Mouse (Mus musculus): ENCODE results near the gene Nrd1. TPM values are rescaled to one million over a fixed set of nuclear protein-coding genes. Genes with fewer than 3 reads are reported as not detected.

Gene Nrd1
- total and polyA plus RNA-seq, 3 experiments = 24.2 to 883 (median 72.7) TPM

- Histone ChIP-seq H3K36me3 (ENCODE audit: control insufficient read depth in 1 of 2, insufficient read depth in 2 of 2, low read length in 2 of 2) (peaks cover 0 to 30% of the 10 kb centered on the region in 2 experiments; a peak in 2 of 4 replicates), H3K27ac (ENCODE audit: control insufficient read depth, low read depth, low read length) (no peak overlapping the region), H3K9ac (ENCODE audit: control insufficient read depth, low read depth, low read length, poor library complexity, severe bottlenecking) (no peak overlapping the region), H3K27me3 (ENCODE audit: control insufficient read depth in 1 of 2, insufficient read depth in 2 of 2, low read length in 2 of 2) (no peaks in the 10 kb centered on the region), H3K9me3 (replicated peaks; ENCODE audit: insufficient read depth, low read length) (no peaks in the 10 kb centered on the region), H3K79me2 (ENCODE audit: control insufficient read depth, insufficient read depth, low read length, poor library complexity) (no peaks in the 10 kb centered on the region), H3K4me3 (ENCODE audit: control insufficient read depth in 1 of 2, insufficient read depth in 1 of 2, low read depth in 2 of 2, low read length in 2 of 2) (no peak overlapping the region), H3K4me1 (ENCODE audit: control insufficient read depth in 1 of 2, insufficient read depth in 2 of 2, low read length in 2 of 2) (no peaks in the 10 kb centered on the region)
- no peak for DNase-seq (ENCODE audit: low read depth, low spot score)
- TF ChIP-seq TBP (IDR thresholded peaks at IDR 0.05; ENCODE audit: low read depth, low read length) = no peak
- no peak for TF ChIP-seq KAT2A (conservative IDR thresholded peaks at IDR 0.05; ENCODE audit: low read depth, low read length)
- no peak for TF ChIP-seq ZC3H11A (IDR thresholded peaks at IDR 0.05; ENCODE audit: low read depth, low read length)
- no peak for TF ChIP-seq GATA1 (IDR thresholded peaks at IDR 0.05; ENCODE audit: low read depth, low read length)
- TF ChIP-seq ETS1 (IDR thresholded peaks at IDR 0.05; ENCODE audit: low read depth, low read length) = no peak
- no peak for TF ChIP-seq SMC3 (IDR thresholded peaks at IDR 0.05; ENCODE audit: low read depth, low read length)
- no peak for TF ChIP-seq MYB (IDR thresholded peaks at IDR 0.05; ENCODE audit: low read depth, low read length)
- no peak for TF ChIP-seq HCFC1 (IDR thresholded peaks at IDR 0.05; ENCODE audit: low read depth, low read length)
- no peak for TF ChIP-seq POLR2AphosphoS5 (IDR thresholded peaks at IDR 0.05; ENCODE audit: borderline replicate concordance, low read depth, low read length)
- no peak for TF ChIP-seq MYC (IDR thresholded peaks at IDR 0.05; ENCODE audit: low read depth, low read length)
- no peak for TF ChIP-seq RCOR1 (IDR thresholded peaks at IDR 0.05; ENCODE audit: low read depth, low read length)
- no peak for TF ChIP-seq SIN3A (IDR thresholded peaks at IDR 0.05; ENCODE audit: low read length)
- TF ChIP-seq NELFE (IDR thresholded peaks at IDR 0.05; ENCODE audit: low read depth, low read length) = no peak
These were observed 51.8 kb downstream of the Nrd1 start for GRCm38 (mm10) chr4:109052282-109052681.

GRCm38 (mm10) chr4:109054003-109054402 lies 53.5 kb downstream of the Nrd1 start:
- no peaks in the 10 kb centered on the region for H3K79me2 ChIP-seq (ENCODE audit: control insufficient read depth, insufficient read depth, low read length, poor library complexity)
- TF ChIP-seq ETS1 (IDR thresholded peaks at IDR 0.05; ENCODE audit: low read depth, low read length) (no peak), ELF1 (IDR thresholded peaks at IDR 0.05; ENCODE audit: low read depth, low read length) (no peak)
- H3K27me3 ChIP-seq (ENCODE audit: control insufficient read depth in 1 of 2, insufficient read depth in 2 of 2, low read length in 2 of 2) = no peaks in the 10 kb centered on the region
- DNase-seq (ENCODE audit: low read depth, low spot score) = no peak
- no peaks in the 10 kb centered on the region for H3K4me1 ChIP-seq (ENCODE audit: control insufficient read depth in 1 of 2, insufficient read depth in 2 of 2, low read length in 2 of 2)
- H3K36me3 ChIP-seq (ENCODE audit: control insufficient read depth in 1 of 2, insufficient read depth in 2 of 2, low read length in 2 of 2) = peaks cover 0 to 25% of the 10 kb centered on the region in 2 experiments; a peak in 2 of 4 replicates
- no peak overlapping the region for H3K9ac ChIP-seq (ENCODE audit: control insufficient read depth, low read depth, low read length, poor library complexity, severe bottlenecking)
- H3K27ac ChIP-seq (ENCODE audit: control insufficient read depth, low read depth, low read length) = no peak overlapping the region
- H3K4me3 ChIP-seq (ENCODE audit: control insufficient read depth in 1 of 2, insufficient read depth in 1 of 2, low read depth in 2 of 2, low read length in 2 of 2) = no peak overlapping the region
- H3K9me3 ChIP-seq (replicated peaks; ENCODE audit: insufficient read depth, low read length) = no peaks in the 10 kb centered on the region

DNA sequence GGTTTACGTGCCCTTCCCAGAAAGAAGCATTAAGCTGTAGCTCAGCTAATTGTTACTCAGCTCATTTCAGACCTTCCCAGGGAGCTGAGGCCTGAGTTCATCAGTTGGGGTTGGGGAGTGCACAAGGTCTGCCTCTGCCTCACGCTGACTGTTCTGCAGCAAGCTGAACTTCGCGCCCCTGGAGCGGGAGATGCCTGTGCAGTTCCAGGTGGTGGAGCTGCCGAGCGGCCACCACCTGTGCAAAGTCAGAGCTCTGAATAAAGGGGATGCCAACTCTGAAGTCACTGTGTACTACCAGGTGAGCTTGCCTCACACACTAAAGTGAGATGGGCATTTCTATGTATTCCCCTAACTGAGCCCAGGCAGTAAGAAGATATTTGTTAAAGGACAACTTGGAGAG lies 55.9 kb downstream of the Nrd1 start:
- no peak for DNase-seq (ENCODE audit: low read depth, low spot score)
- H3K27ac ChIP-seq (ENCODE audit: control insufficient read depth, low read depth, low read length) = no peak overlapping the region
- no peak overlapping the region for H3K9ac ChIP-seq (ENCODE audit: control insufficient read depth, low read depth, low read length, poor library complexity, severe bottlenecking)
- no peaks in the 10 kb centered on the region for H3K79me2 ChIP-seq (ENCODE audit: control insufficient read depth, insufficient read depth, low read length, poor library complexity)
- TF ChIP-seq CHD1 (IDR thresholded peaks at IDR 0.05; ENCODE audit: low read depth, low read length) (no peak), SIN3A (IDR thresholded peaks at IDR 0.05; ENCODE audit: low read length) (no peak), ZNF384 (IDR thresholded peaks at IDR 0.05; ENCODE audit: low read depth, low read length) (no peak), POLR2AphosphoS5 (IDR thresholded peaks at IDR 0.05; ENCODE audit: borderline replicate concordance, low read depth, low read length) (no peak), EP300 (IDR thresholded peaks at IDR 0.05; ENCODE audit: low read depth in 1 of 2, low read length in 2 of 2) (no peak), NELFE (IDR thresholded peaks at IDR 0.05; ENCODE audit: low read depth, low read length) (no peak), GABPA (IDR thresholded peaks at IDR 0.05; ENCODE audit: low read depth, low read length) (no peak), NRF1 (IDR thresholded peaks at IDR 0.05; ENCODE audit: insufficient read depth, low read depth, low read length, poor library complexity, severe bottlenecking) (no peak), POLR2AphosphoS2 (IDR thresholded peaks at IDR 0.05; ENCODE audit: low read length) (no peak), TBP (IDR thresholded peaks at IDR 0.05; ENCODE audit: low read depth, low read length) (no peak), TCF12 (IDR thresholded peaks at IDR 0.05; ENCODE audit: low read depth, low read length) (no peak), ELF1 (IDR thresholded peaks at IDR 0.05; ENCODE audit: low read depth, low read length) (no peak), JUND (IDR thresholded peaks at IDR 0.05; ENCODE audit: low read depth, low read length) (no peak), MAX (IDR thresholded peaks at IDR 0.05; ENCODE audit: low read length) (no peak), CTCF (IDR thresholded peaks at IDR 0.05 in 2 of 3, conservative IDR thresholded peaks at IDR 0.05 in 1 of 3; ENCODE audit: control insufficient read depth in 1 of 3, insufficient read depth in 1 of 3, low read depth in 2 of 3, low read length in 3 of 3, poor library complexity in 1 of 3, severe bottlenecking in 1 of 3) (no peak)
- H3K9me3 ChIP-seq (replicated peaks; ENCODE audit: insufficient read depth, low read length) = no peaks in the 10 kb centered on the region
- H3K27me3 ChIP-seq (ENCODE audit: control insufficient read depth in 1 of 2, insufficient read depth in 2 of 2, low read length in 2 of 2) = no peaks in the 10 kb centered on the region
- H3K4me1 ChIP-seq (ENCODE audit: control insufficient read depth in 1 of 2, insufficient read depth in 2 of 2, low read length in 2 of 2) = no peaks in the 10 kb centered on the region
- no peak overlapping the region for H3K4me3 ChIP-seq (ENCODE audit: control insufficient read depth in 1 of 2, insufficient read depth in 1 of 2, low read depth in 2 of 2, low read length in 2 of 2)
- H3K36me3 ChIP-seq (ENCODE audit: control insufficient read depth in 1 of 2, insufficient read depth in 2 of 2, low read length in 2 of 2) = peaks cover 0 to 21% of the 10 kb centered on the region in 2 experiments; a peak in 2 of 4 replicates

All from MEL (cell line).